ENCODE assay signal across 19 mouse cellular contexts in the genomic region with DNA sequence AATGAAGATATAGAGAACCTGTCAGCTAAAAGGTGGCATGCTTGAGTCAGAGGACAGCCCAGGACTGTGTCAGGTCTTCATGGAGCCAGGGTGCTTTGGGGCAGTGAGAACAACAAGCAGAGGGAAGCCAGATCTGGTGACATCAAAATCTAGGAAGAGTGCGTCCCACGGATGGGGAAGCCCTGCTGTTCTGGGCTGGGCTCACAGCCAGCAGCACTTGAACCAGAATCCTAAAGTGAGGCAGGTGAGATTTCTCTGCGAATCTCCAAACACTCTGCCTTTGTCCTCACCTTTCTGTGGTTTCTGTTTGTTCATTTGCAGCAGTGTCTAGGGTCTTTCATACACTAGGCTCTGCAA.
DNase-seq lines count a peak whose midpoint lies in the region; ATAC-seq lines count a peak whose summit lies in the region.
"Had no signal": no experiment of that assay in that cellular context is flagged by ENCODE, and none has a peak within 500 bp of the region (broad histone marks: within the 10 kb centered on the region; RNA-seq: fewer than 3 reads in every experiment).

No protein-coding gene starts in this region.

- intact Hi-C loops in left cerebral cortex, postnatal 4 days (cut with DNase I), result no loop called here

- 0 out of 2 replicates have a peak overlapping the region, but pooled peaks have one; percentile 9 for H3K9ac ChIP-seq in heart, embryonic 13.5 days
- H3K9ac ChIP-seq: hindbrain, embryonic 13.5 days; intestine, embryonic 15.5 days; neural tube, embryonic 13.5 days had no signal

- H3K4me3 ChIP-seq in heart, embryonic 13.5 days, result no peak overlapping the region
- H3K4me3 ChIP-seq: erythroblast, embryonic 14.5 days; heart, adult 2 months; hindbrain, embryonic 13.5 days; intestine, embryonic 15.5 days; neural tube, embryonic 13.5 days had no signal

- WGBS in heart, embryonic 13.5 days, result 36% methylated on average over 3 of the region's 3 CpGs

- DNase-seq in heart, adult 11 months, result no peak
- peak; percentile 67 for DNase-seq in ZHBTc4 (ENCODE audit: low read depth, low spot score)
- DNase-seq in brain, adult 2 months (ENCODE audit: low read depth, low spot score), result peak; percentile 53
- peak; percentile 48 to 58 for DNase-seq in cerebellum, postnatal 36 days
- DNase-seq in spleen, postnatal 4 days (ENCODE audit: low spot score in 2 of 2), result no peak
- no peak for DNase-seq in left cerebral cortex, postnatal 4 days
- DNase-seq: heart, adult 2 months; heart, postnatal 10 days; lung, adult 2 months; right cerebral cortex, postnatal 25 days; thymus, postnatal 4 days had no signal

- peak overlapping the region; percentile 17; the same call in 1 of the 2 replicates for H3K27ac ChIP-seq in heart, embryonic 13.5 days (replicated peaks)
- H3K27ac ChIP-seq: heart, adult 2 months; hindbrain, embryonic 13.5 days; intestine, embryonic 15.5 days; kidney, postnatal 0 days; neural tube, embryonic 13.5 days had no signal

- H3K4me1 ChIP-seq in heart, embryonic 13.5 days, result peaks cover 22% of the 10 kb centered on the region

- no peak overlapping the region for H3K4me2 ChIP-seq in heart, embryonic 13.5 days
- H3K4me2 ChIP-seq: hindbrain, embryonic 13.5 days; intestine, embryonic 15.5 days; liver, embryonic 11.5 days; midbrain, embryonic 11.5 days; neural tube, embryonic 13.5 days had no signal

- no peaks in the 10 kb centered on the region for H3K27me3 ChIP-seq in heart, embryonic 13.5 days (replicated peaks)
- H3K27me3 ChIP-seq: hindbrain, embryonic 13.5 days; intestine, embryonic 15.5 days; neural tube, embryonic 13.5 days had no signal

- H3K9me3 ChIP-seq in heart, embryonic 13.5 days, result no peaks in the 10 kb centered on the region
- H3K9me3 ChIP-seq: hindbrain, embryonic 13.5 days; intestine, embryonic 15.5 days; neural tube, embryonic 13.5 days had no signal

- ATAC-seq in heart, embryonic 13.5 days (ENCODE audit: extremely low read depth, insufficient number of reproducible peaks, low FRiP score, low TSS enrichment), result no peak
- ATAC-seq: intestine, embryonic 15.5 days had no signal

- H3K36me3 ChIP-seq in heart, embryonic 13.5 days, result peaks cover 38% of the 10 kb centered on the region
- H3K36me3 ChIP-seq: neural tube, embryonic 13.5 days had no signal

Comparison
In these comparisons a context has a peak if more than half of its experiments do, and no peak if none do; other contexts are left out.
1. DNase-seq: peak in ZHBTc4 (single experiment), brain, adult 2 months (single experiment) and cerebellum, postnatal 36 days (2 of 2); none in heart, adult 11 months (single experiment), spleen, postnatal 4 days (0 of 2) and left cerebral cortex, postnatal 4 days (single experiment).